Mouse (Mus musculus) embryo, embryonic 11 days (tissue): Measurements from ENCODE around the gene Fbxl17.

ENCODE experiments used
- DNase-seq: peaks from one replicate; pipeline ENCODE4 v3.0.0-alpha.2; 2015

The Fbxl17 gene

DNA sequence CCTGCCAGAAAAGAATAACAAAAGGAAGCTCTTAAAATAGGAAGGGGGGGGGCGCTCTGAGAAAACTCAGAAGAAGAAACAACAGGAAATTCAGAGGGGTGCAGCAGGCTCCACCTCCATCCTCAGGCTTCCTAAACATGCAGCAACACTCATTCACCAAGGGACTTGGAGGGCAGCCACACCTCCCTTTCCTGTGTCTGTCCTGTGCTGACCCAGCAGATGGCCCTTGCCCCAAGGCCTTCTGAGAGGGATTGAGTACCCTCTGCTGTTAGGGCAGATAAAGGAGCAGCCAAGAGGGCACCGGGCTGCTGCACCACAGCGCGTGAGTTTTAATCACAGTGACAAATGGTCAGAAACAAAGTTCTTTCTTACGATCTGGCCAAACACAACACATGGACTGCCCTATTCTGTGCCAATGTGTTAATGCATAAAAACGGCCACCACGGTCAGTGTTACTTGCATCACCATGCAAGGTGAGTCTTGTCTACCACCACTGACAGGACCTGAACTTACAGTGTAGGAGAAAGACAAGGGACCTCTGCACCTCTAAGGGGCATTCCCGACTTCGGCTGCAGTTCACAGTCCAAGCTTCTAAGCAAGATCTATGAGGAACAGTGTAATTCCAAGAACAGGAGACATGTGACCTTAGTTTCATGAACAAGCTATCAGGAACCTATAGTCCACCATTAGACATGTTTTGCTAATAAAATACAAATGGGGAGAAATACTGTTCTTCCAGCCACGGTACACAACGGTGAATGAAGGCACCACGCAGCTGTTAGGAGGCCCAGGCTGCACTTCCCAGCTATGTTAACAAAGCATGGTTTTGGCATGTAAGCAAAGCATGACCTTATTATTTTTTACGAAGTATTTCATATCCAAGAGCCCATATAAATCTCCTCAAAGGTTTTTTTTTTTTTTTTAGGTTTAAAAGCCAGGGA lies 96.8 kb downstream of the Fbxl17 start:
- peak; percentile 32 for DNase-seq

- DNase-seq: no peak
These were observed 97.6 kb downstream of the Fbxl17 start for GRCm38 (mm10) chr17:63402170-63402569.

DNA sequence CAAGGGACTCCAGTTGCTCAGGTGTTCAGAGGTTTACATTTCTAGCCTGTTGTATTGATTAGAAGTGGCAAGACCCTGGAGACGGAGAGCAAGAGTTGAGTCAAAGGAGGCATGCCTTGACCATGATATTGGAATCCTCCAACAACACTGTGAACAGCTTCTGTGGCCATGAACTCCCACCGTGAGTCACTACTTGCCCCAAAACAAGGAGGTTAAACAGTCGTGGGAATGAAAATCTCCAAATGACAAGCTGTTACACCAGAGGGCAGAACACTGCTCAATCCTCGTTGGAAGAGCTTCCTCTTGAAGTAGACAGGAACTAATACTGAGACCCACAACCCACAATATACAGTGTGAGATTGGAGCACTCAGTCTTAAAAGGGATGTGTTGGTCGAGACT lies 99.2 kb downstream of the Fbxl17 start:
- DNase-seq: no peak

- DNase-seq: no peak
These were observed 100.0 kb downstream of the Fbxl17 start for GRCm38 (mm10) chr17:63399816-63400215.

DNA sequence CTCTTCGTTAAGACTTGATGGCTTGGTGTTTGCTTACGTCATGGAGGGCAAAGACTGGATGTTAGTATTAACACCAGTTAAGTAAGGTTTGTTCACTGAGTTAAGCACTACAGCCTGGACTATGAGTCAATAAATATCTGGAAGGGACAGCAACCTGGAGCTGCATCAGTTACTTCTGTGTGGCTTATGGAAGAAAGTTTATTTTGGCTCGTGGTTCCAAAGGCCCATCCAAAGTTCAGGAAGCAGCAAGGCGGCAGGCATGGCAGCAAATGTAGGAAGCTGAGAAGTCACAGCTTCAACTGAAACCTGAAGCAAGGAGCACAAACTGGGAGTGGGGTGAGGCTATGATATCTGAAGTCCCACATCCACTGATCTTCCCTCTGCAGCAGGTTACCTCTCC lies 108.3 kb downstream of the Fbxl17 start:
- no peak for DNase-seq

DNA sequence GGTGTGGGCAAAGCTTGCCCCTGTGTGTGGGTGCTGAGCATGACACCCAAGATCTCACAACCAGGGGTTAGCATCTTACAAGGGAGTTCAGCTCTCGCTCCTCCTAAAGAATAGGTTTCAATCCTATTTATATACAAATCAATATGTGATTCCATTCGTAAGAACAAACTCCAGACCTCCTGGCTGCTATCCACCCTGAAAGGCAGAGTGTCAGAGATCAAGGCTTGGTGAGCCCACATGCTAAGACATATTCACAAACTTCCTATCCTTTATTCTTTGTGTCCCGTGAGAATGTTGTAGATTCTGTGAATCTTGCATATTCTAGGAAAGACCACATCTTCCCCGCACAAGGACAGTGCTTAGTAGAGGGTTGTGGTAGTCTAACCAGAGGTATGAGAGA lies 108.9 kb downstream of the Fbxl17 start:
- DNase-seq: no peak

GRCm38 (mm10) chr17:63370977-63371376 lies 128.8 kb downstream of the Fbxl17 start:
- no peak for DNase-seq

GRCm38 (mm10) chr17:63369631-63370310 lies 130.0 kb downstream of the Fbxl17 start:
- DNase-seq: no peak

DNA sequence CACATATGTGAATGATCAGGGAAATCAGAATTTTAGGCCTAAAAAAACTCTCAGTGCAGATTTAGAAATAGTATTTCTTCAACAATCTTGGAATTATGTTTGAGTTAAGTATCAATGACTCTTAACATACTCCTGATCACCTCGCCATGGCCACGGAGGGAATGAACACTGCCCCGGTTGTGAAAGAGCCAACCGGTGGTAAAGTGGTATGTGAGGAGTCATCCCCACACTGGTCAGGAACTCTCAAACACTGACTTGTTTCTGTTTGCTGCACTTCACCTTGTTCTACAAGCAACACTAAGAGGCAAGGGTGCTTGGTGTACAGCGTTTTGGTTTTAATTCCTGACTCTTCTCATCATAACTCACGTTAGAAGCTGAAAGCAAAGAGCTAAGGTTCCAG lies 132.3 kb downstream of the Fbxl17 start:
- no peak for DNase-seq

DNA sequence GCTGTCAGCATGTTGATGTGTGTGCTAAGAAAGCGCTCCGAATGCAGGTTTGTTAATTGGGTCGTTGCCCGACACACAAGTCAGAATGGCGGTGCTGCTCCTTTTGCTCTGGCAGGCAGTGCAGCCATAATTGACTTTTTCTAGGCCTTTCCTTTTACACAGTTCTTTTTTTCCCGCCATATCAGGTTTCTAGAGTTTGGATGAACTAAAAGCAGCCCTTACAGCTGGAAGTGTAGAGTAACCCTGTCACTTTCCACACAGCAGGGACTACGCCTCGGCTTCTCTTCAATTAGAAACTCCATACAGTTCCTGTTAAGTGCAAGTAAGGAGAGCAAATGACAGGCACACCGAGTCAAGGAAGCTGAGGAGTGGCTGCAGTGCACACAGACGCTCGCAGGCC lies 133.8 kb downstream of the Fbxl17 start:
- peak; percentile 44 for DNase-seq

- DNase-seq: no peak
These were observed 135.2 kb downstream of the Fbxl17 start for GRCm38 (mm10) chr17:63364605-63365004.

- DNase-seq: no peak
These were observed 137.6 kb downstream of the Fbxl17 start for GRCm38 (mm10) chr17:63362196-63362595.

DNA sequence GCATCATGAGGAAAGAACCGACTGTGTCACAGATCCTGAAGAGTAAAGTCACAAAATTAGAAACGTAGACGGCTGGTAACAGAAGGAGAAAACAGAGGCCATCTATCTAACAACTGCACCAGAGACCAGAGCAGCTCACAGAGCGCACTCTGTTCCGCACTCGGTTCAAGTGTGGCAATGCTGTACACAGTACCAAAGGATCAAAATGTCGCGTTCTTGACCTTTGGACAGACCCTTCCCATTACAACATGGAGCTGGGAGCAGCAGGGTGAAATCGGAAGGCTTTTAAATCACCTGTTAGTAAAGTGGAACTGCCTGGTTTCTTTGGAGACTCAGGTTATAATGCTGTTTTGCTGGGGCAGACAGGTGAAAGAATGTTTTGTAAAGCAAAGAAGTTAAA lies 138.1 kb downstream of the Fbxl17 start:
- no peak for DNase-seq

DNA sequence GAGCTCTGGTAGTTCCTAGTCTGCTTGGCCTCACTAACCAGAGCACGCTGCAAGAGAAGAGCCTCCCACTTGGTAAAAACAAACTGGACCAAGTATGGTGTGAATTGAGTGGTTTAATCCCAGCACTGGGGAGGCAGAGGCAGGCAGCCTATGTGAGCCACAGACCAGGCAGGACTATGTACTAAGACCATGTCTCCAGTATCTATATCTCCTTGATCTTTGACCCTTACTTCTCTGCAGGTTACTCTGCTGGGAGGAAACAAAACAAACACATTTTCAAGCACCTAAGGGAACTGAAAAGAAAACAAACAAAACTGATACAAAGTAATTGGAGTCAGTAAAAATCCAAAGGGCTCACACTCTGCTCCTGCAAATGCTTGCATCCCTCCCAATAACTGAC lies 141.0 kb downstream of the Fbxl17 start:
- DNase-seq: no peak

DNA sequence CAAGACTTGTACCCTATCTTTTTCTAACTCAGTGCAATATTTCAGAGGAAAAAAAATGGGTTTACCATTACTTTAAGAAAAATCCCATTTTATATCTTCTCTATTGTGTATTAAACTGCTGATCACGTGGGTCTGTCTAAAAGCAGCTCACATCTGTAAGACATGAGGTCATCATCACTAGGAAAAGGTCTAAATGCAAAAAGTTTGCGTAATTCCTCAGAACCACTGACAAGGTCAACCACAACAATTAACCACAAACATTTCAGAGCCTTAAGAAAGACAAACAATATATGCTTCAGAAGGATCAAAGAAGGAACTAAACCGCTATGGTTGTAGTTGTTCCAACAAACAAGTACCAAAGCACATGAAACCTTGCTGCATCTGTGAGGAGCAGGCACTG lies 143.6 kb downstream of the Fbxl17 start:
- no peak for DNase-seq

- no peak for DNase-seq
These were observed 147.1 kb downstream of the Fbxl17 start for GRCm38 (mm10) chr17:63352634-63353195.

DNA sequence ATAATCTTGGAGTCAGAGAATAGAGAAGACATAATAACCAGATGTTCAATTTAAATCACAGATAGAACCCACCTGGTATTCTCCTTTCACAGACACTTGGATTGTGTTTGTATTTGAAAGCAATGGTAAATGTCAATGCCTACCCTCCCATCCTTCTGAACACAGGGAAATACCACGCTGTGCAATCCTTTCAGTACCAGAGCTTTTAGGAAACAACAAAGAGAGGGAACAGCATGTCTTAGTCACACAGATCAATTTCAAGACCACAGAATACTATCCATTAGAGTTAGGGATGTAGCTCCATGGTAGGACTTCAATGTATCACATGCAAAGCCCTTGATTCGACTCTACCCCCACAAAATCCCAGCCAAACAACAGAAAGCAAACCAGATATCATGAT lies 148.1 kb downstream of the Fbxl17 start:
- no peak for DNase-seq

DNA sequence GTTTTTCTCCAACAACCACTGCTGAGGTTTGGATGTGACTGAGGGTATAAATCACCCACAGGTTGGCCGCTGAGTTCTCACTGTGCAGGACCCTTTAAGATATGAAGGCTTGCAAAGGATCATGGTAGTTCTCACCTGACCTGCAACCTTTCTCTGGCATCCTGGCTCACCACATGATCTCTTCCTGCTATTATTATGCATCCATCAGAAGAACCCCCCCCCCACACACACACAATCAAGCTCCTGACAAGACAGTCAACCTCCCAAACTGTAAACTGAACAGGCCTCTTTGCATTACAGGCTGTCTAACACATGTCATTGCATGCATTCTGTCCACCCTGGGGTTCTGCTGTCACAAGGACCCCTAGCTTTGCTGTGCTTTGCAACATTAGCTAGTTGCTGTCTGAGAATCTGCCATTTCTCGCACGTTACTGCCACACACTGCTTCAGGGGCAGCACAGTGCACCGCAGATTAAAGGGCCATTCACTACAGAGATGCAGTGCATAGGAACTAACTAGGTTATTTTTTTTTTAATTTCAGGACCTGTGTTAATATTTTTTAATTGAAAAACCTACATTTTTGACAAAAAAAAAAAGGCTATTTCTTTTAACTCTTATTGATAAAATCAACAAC lies 148.8 kb downstream of the Fbxl17 start:
- DNase-seq: no peak

- DNase-seq: no peak
These were observed 155.7 kb downstream of the Fbxl17 start for GRCm38 (mm10) chr17:63344101-63344500.

DNA sequence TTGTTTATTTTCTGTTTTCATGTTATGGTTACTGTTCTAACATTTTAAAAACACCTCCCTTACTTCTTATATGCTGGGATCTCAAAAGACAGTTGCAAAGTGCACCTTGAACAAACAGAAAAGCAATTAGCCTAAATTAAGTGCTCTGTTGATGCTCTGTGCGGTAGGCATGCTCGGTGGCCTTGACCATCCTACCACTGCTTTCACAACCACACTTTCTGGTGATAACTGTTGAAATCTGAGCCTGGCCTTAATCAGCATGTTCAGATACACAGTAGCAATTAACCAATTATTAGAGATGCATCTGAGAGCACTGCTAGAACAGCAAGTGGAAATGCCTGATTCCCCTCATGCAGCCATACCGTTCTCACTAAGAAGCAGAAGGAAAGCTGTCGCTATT lies 156.7 kb downstream of the Fbxl17 start:
- no peak for DNase-seq

DNA sequence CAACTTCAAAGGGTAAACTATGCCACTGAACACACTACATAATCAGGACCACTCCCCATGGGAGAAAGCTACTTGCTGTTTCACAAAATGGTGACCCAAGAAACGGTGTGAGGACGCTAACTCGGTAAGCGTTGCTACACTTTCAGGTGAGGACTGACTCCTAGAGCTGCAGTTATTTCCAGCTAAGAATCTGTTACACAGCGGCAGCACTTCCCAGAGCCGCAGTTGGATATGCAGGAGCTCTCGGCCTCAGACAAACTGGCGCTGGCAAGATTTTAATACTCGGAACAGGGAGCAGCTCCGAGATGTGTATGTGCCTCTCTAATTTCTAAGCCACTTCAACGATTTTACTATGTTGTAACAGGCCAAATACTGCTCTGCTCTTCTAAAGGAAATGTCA lies 157.4 kb downstream of the Fbxl17 start:
- DNase-seq: no peak

- DNase-seq: no peak
These were observed 158.6 kb downstream of the Fbxl17 start for GRCm38 (mm10) chr17:63341203-63341602.

DNA sequence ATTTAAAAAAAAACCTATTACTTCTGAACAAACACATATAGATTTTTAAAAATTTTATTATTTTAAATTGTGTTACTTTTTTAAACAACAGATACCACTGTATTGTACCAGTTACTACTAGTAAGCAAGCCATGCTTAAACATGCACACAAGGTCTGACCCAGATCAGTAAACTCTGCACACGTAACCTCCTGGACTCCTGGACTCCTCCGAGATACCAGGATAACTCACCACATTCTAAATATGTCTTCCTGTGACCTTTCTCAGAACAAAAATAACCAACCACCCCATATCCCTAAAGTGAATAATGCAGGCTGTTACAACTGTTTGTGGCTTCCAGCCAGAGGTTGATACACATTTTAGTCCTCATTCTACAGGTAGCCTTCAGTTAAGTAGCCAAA lies 170.9 kb downstream of the Fbxl17 start:
- no peak for DNase-seq

GRCm38 (mm10) chr17:63326227-63326626 lies 173.6 kb downstream of the Fbxl17 start:
- DNase-seq: no peak
